Mouse (Mus musculus) forebrain, embryonic 14.5 days (tissue): ENCODE data around the gene Smyd1. TPM values are rescaled to one million over a fixed set of nuclear protein-coding genes. Genes with fewer than 3 reads are reported as not detected.

Source experiments
- ATAC-seq: fragments of 200-750 bp; cut with Nextera tagmentation; 2 replicates; pipeline ENCODE4 v1.8.0; 2017; ENCODE audit warnings: mild to moderate bottlenecking, moderate library complexity
- DNase-seq: peaks from one replicate; pipeline ENCODE4 v3.0.0-alpha.2; 2015; ENCODE audit warnings: low spot score
- H3K27ac ChIP-seq: fragments of 300-500 bp; sonication (generic); 2 replicates; pipeline ENCODE4 v1.5.1; 2014; ENCODE audit warnings: low read depth, mild to moderate bottlenecking, control low read depth, low read length, moderate library complexity
- H3K27me3 ChIP-seq: fragments of 300-500 bp; sonication (generic); replicated peaks from 2 replicates; pipeline ENCODE4 v1.6.1; 2014; ENCODE audit warnings: low read length, control low read depth, mixed read lengths; ENCODE audit not compliant: control insufficient read depth, insufficient read depth
- H3K36me3 ChIP-seq: fragments of 300-500 bp; sonication (generic); 2 replicates; pipeline ENCODE4 v1.6.1; 2014; ENCODE audit warnings: low read length, control low read depth; ENCODE audit not compliant: control insufficient read depth, insufficient read depth
- H3K4me1 ChIP-seq: fragments of 300-500 bp; sonication (generic); 2 replicates; pipeline ENCODE4 v1.6.1; 2014; ENCODE audit warnings: antibody characterized with exemption, low read length, control low read depth; ENCODE audit not compliant: control insufficient read depth, insufficient read depth
- H3K4me2 ChIP-seq: fragments of 300-500 bp; sonication (generic); 2 replicates; pipeline ENCODE4 v1.6.1; 2014; ENCODE audit warnings: mild to moderate bottlenecking, control low read depth, low read length
- H3K4me3 ChIP-seq: fragments of 300-500 bp; sonication (generic); 2 replicates; pipeline ENCODE4 v1.5.1; 2014; ENCODE audit warnings: low read depth, low read length, control low read depth
- H3K9ac ChIP-seq: fragments of 300-500 bp; sonication (generic); 2 replicates; pipeline ENCODE4 v1.6.1; 2014; ENCODE audit warnings: mild to moderate bottlenecking, low read length, control low read depth, moderate library complexity
- H3K9me3 ChIP-seq: fragments of 300-500 bp; sonication (generic); replicated peaks from 2 replicates; pipeline ENCODE4 v1.6.1; 2016; ENCODE audit warnings: low read length, control low read depth, mixed read lengths; ENCODE audit not compliant: control insufficient read depth
- WGBS: fragments of 180-500 bp; shearing (Covaris S2); extraction: QIAGEN DNeasy Blood & Tissue Kit; methylation state at CpG from one replicate; pipeline ENCODE4 v1.1.7; 2014; 5-methylcytosine and 5-hydroxymethylcytosine counted together
- polyA plus RNA-seq: library from polyadenylated mRNA; unstranded; fragments of >200 nt; fragmentation: Nextera tagmentation; extraction: Ambion mirVana; gene quantifications from 2 replicates; pipeline ENCODE4 v1.2.1, GENCODE M21; 2014

Gene Smyd1
- polyA plus RNA-seq, 1 experiment from 2014 or later, result 0.08 TPM

GRCm38 (mm10) chr6:71196107-71196506 is 125.9 kb downstream of the Smyd1 start:
- no peak overlapping the region for H3K27ac ChIP-seq
- no peak overlapping the region for H3K4me3 ChIP-seq
- DNase-seq, result no peak
- H3K36me3 ChIP-seq, result no peaks in the 10 kb centered on the region
- no peaks in the 10 kb centered on the region for H3K4me1 ChIP-seq
- ATAC-seq, result no peak
- no peak overlapping the region for H3K9ac ChIP-seq
- no peaks in the 10 kb centered on the region for H3K27me3 ChIP-seq
- no peak overlapping the region for H3K4me2 ChIP-seq
- no peaks in the 10 kb centered on the region for H3K9me3 ChIP-seq

GRCm38 (mm10) chr6:71193151-71193740 is 128.8 kb downstream of the Smyd1 start:
- Histone ChIP-seq H3K27me3 (no peaks in the 10 kb centered on the region), H3K36me3 (no peaks in the 10 kb centered on the region), H3K9me3 (no peaks in the 10 kb centered on the region), H3K4me2 (no peak overlapping the region), H3K27ac (no peak overlapping the region), H3K9ac (no peak overlapping the region), H3K4me1 (no peaks in the 10 kb centered on the region), H3K4me3 (no peak overlapping the region)
- ATAC-seq, result no peak
- no peak for DNase-seq
- 87% methylated on average over 6 of the region's 6 CpGs for WGBS

DNA sequence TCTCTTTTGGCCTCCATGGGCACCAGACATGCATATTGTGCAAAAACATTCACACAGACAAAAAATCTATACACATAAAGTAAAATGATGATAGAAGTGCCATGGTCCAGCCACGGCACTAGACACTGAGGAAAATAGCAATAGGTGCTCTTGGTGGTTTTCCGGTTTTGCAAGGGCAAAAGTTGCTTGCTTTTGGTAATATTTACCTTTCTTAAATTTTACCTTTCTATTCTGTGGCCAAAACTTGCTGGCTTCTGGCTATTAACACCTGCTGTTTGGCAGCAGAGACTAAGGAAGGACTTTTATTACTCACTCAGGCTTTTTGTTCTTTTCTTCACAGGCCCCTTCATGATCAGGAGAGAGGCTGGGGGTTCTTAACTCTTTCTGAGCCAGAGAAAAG is 131.5 kb downstream of the Smyd1 start:
- Histone ChIP-seq H3K4me2 (no peak overlapping the region), H3K27me3 (no peaks in the 10 kb centered on the region), H3K4me1 (no peaks in the 10 kb centered on the region), H3K36me3 (no peaks in the 10 kb centered on the region), H3K4me3 (no peak overlapping the region), H3K27ac (no peak overlapping the region), H3K9ac (no peak overlapping the region), H3K9me3 (no peaks in the 10 kb centered on the region)
- 89% methylated on average over 2 of the region's 2 CpGs for WGBS
- ATAC-seq, result no peak
- no peak for DNase-seq

DNA sequence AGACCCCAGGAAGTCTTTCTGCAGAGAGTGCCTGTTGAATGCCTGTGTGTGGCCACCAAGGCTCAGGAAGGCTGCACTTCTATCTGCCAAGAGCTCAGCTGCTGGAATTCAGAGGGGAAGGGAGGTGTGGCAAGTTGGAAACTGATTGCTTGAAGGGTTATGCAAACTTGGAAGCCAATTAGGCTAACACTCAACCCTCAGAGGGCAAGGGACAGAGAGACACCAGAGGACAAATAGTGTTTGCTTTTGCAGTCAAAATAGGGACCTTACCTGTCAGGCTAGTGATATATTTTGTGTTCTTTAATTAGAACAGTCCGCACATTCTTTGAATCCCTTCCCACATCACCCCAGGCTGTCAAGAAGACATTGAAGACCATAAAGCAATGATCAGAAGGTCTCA is 132.5 kb downstream of the Smyd1 start:
- no peaks in the 10 kb centered on the region for H3K4me1 ChIP-seq
- no peaks in the 10 kb centered on the region for H3K27me3 ChIP-seq
- DNase-seq (no peak), ATAC-seq (no peak)
- no peak overlapping the region for H3K9ac ChIP-seq
- no peak overlapping the region for H3K4me2 ChIP-seq
- H3K9me3 ChIP-seq, result no peaks in the 10 kb centered on the region
- 81% methylated on average over 1 of the region's 1 CpGs for WGBS
- no peaks in the 10 kb centered on the region for H3K36me3 ChIP-seq
- H3K4me3 ChIP-seq, result no peak overlapping the region
- no peak overlapping the region for H3K27ac ChIP-seq

DNA sequence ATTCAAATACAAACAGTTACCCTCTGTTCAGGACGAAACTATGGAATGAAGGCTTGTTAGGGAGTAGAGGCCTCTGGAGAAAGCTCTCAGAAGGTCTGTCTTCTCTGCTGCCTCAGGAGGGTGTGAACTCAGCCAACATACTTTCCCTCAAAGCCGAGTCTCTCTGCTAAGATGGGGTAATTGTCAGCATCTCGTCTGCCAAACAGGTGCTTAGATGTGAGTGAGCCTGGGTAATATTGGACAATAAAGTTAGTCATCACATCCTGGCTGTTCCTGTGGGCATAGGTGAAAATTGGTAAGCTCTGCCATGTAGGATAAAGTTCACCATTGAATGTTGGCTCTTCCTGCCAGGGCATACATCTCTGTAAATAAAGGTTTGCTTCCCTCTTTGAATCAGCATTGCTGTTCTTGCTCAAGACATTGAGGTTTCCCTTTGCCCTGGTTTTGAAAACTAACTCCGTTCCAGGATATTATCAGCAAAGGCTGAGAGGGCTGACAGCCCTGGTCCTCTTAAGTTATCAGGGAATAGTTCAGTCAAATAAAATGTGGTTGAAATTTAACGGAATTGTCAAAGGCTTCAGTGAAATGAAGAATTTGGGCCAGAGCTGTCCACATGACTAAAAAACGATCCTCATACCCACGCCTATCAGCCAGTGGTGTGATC is 137.0 kb downstream of the Smyd1 start:
- Histone ChIP-seq H3K9ac (no peak overlapping the region), H3K27me3 (no peaks in the 10 kb centered on the region), H3K27ac (no peak overlapping the region), H3K36me3 (no peaks in the 10 kb centered on the region), H3K4me2 (no peak overlapping the region), H3K9me3 (no peaks in the 10 kb centered on the region), H3K4me1 (no peaks in the 10 kb centered on the region), H3K4me3 (no peak overlapping the region)
- 89% methylated on average over 7 of the region's 7 CpGs for WGBS
- ATAC-seq (no peak), DNase-seq (no peak)

DNA sequence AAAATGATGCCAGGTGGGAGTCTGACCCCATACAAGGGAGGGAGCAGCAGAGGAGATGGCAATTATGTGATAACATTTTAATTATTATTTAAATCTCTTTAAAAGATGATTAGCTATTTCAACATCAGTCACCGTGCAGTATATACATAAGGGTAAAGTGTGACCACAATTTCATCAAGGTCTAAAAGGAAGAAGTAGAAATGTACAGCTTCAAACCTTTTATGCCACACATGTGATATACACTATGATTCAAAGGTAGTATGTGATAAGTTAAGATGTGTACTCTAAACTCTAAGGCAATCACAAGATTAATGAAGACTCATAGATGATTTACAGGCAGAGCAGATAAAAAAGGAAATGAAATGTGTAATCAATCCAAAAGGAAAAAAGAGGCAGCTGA is 141.4 kb downstream of the Smyd1 start:
- Histone ChIP-seq H3K9ac (no peak overlapping the region), H3K36me3 (no peaks in the 10 kb centered on the region), H3K4me2 (no peak overlapping the region), H3K9me3 (no peaks in the 10 kb centered on the region), H3K27ac (no peak overlapping the region), H3K4me3 (no peak overlapping the region), H3K4me1 (no peaks in the 10 kb centered on the region), H3K27me3 (no peaks in the 10 kb centered on the region)
- no peak for ATAC-seq
- no peak for DNase-seq
- WGBS, result 90% methylated on average over 1 of the region's 1 CpGs

GRCm38 (mm10) chr6:71172812-71173580 is 149.0 kb downstream of the Smyd1 start:
- ATAC-seq (no peak), DNase-seq (no peak)
- 91% methylated on average over 10 of the region's 10 CpGs for WGBS
- H3K9ac ChIP-seq, result no peak overlapping the region
- no peak overlapping the region for H3K27ac ChIP-seq
- no peaks in the 10 kb centered on the region for H3K27me3 ChIP-seq
- no peaks in the 10 kb centered on the region for H3K9me3 ChIP-seq
- no peaks in the 10 kb centered on the region for H3K36me3 ChIP-seq
- no peaks in the 10 kb centered on the region for H3K4me1 ChIP-seq
- H3K4me2 ChIP-seq, result no peak overlapping the region
- H3K4me3 ChIP-seq, result no peak overlapping the region

DNA sequence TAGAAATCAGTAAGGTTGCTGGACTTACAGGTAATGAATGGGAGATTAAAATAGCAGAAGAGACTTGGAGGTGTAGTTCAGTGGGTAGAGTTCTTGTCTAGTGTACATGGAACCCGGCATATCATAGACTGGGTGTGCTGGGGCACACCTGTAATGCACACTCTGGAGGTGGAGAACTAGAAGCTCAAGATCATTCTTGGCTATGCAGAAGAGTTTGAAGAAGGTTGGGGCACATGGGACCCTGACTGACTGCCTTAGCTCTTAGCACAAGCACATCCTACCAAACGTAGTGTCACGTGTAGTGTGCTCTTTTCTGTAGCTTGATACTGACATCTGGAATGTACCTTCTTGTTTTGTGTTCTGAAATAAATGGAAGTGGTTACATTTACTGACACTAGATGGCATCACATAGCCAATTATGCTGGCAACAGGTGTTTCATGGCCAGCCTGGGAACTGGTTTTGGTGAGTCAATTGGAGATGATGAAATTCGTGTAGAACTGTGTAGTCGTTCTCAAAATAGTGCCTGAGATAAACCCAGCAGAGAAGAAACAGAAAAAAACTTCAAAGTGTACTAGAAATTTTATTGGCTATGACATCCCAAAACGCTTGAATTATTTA is 155.4 kb downstream of the Smyd1 start:
- Histone ChIP-seq H3K4me2 (no peak overlapping the region), H3K4me1 (no peaks in the 10 kb centered on the region), H3K27me3 (no peaks in the 10 kb centered on the region), H3K36me3 (no peaks in the 10 kb centered on the region), H3K27ac (no peak overlapping the region), H3K9ac (no peak overlapping the region), H3K9me3 (no peaks in the 10 kb centered on the region), H3K4me3 (no peak overlapping the region)
- DNase-seq (peak; percentile 61), ATAC-seq (no peak; the same call in 1 of the 2 replicates)
- WGBS, result 50% methylated on average over 6 of the region's 6 CpGs

GRCm38 (mm10) chr6:71164394-71164793 is 157.6 kb downstream of the Smyd1 start:
- ATAC-seq (no peak; the same call in 1 of the 2 replicates), DNase-seq (no peak)
- Histone ChIP-seq H3K27me3 (no peaks in the 10 kb centered on the region), H3K4me2 (no peak overlapping the region), H3K4me3 (no peak overlapping the region), H3K27ac (no peak overlapping the region), H3K9ac (no peak overlapping the region), H3K4me1 (no peaks in the 10 kb centered on the region), H3K36me3 (no peaks in the 10 kb centered on the region), H3K9me3 (no peaks in the 10 kb centered on the region)
- 27% methylated on average over 6 of the region's 6 CpGs for WGBS
